Mouse (Mus musculus): Measurements from ENCODE around the gene Asf1a.
"Not testable (repeated sequence)": the region's sequence is repeated elsewhere in the genome, so short reads cannot be mapped to it uniquely, and the experiment has no call there.

The Asf1a gene

DNA sequence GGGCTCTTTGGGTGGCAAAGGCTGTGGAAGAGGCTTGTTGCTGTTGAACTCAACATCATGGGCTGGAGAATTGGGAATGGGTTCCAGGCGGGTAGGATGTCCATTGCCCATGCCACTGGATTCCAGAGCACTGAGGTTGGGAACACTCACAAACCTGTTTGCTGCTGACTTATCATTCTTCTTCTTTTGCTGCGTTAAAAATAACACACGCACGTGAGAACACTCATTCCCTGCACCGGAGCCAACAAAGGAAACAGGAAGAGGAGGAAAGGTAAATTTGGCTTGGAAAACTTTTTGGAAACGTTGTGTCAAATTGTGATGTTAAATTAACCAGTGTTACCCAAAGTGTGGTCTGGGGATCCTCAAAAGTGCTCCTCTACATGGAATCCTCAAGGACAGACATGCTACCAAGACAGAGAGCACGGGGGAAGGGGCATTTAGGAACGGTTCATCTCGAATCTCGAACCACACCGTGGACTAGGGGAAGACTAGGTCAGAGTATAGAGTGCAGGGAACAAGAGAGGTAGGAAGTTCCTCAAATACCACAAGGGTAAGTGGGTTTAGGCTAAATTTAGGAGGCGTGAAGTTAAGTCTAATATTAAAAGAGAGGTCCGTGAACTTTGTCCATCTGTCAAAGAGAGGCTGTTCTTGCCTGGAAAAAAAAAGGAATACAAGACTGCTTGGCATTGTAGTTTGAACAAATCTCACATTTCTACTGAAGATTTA is 38.9 kb downstream of the Asf1a start:
- no peak for DNase-seq (ENCODE audit: low spot score in 2 of 2)

DNA sequence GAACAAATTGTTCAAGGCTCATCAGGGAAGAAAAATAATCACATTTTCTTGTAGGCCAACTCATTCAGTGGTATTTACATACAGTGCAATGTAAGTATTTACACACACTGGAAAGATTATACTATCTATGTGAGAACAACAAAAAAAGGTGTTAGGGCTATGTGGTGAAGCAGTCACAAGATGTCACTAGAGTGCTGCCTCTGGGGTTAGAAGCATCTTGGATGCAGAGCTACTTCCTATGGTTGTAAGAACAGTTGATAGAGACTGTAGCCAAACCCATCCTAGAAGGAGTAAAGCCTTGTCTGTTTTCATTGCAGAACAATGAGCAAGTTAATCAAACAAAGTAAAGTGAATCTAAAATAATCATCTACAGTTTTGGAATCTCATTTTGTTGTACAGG is 45.0 kb downstream of the Asf1a start:
- no peak for DNase-seq (ENCODE audit: low spot score in 2 of 2)

DNA sequence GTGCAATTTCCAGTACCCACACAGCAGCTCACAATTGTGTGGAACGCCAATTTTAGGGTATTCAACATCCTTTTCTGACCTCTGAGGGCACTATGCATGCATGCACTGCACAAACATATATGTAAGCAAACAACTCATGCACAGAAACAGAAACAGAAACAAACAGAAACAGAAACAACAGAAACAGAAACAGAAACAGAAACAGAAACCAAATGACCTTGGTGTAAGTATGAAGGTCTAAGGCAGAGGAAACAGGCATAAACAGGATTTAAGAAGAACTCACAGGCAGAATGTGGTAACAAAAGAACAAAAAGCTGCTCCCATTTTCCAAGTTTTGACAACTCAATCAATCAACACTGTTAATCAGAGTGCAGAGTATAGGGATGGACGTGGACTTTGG is 54.1 kb downstream of the Asf1a start:
- DNase-seq (ENCODE audit: low spot score in 2 of 2): no peak

DNA sequence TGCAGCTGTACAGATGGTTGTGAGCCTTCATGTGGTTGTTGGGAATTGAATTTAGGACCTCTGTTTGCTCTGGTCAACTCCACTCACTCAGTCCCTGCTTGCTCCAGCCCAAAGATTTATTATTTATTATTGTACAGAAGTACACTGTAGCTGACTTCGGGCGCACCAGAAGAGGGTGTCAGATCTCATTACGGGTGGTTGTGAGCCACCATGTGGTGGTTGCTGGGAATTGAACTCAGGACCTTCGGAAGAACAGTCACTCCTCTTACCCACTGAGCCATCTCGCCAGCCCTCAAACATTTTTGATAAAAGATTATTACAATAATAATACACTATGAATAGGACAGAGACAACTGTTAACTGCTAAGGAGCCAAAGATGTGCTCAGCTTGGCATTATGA is 57.7 kb downstream of the Asf1a start:
- DNase-seq (ENCODE audit: low spot score in 2 of 2): not testable (repeated sequence)
